Mouse (Mus musculus): ENCODE data around the gene Olfr702.

Gene Olfr702

GRCm38 (mm10) chr7:106833793-106834192 is at the start of gene Olfr702:
Gene Olfr702, minus strand, starts transcription at chr7:106833893.
- no peak for DNase-seq (ENCODE audit: low spot score in 2 of 2)

- no peak for DNase-seq (ENCODE audit: low spot score in 2 of 2)
These were observed 43.1 kb upstream of the Olfr702 start, which contains the start of gene Olfr705 for GRCm38 (mm10) chr7:106876791-106877190. Gene Olfr705, minus strand, starts transcription at chr7:106876891.

DNA sequence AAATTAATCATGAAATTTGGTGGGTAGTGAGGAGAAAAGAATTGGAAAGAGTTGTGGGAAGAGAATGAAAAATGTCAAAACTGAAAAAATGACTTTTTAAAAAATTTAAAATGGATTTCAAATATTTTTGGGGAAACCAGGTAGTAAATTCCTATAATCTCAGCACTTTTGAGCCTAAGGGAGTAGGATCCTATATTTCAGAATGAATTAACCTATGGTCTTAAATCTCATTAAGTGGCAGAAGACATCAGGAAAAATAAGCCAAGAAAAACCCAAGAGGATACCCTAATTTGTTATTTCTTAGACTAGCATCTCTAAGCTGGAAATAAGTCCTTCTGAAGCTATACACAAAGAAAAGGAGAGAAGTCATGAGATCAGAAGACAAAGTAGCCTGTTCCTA is 29.2 kb upstream of the Olfr702 start, which contains the start of gene Olfr704:
Gene Olfr704, plus strand, starts transcription at position 301 of the 400 bp plus-strand sequence.
- no peak for DNase-seq (ENCODE audit: low spot score in 2 of 2)

DNA sequence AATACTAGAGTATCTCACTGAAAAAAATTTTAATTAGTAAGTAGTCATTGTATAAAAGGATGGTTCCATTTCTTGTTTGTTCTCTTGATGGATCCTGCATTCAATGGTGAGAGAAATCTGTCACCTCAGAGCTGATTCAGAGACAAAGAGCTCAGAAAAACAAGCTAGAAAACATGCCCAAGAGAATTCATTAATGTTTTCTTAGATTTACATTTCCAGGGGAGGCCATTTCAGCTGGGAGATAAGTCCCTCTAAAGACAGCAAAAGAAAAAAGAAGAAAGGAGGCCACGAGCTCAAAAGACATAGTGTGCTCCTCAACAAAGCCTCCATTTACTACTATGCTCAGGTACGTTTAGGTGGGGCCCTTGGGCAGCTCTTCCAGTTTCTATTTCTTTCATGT is 9.4 kb upstream of the Olfr702 start, which contains the start of gene Olfr703:
Gene Olfr703, plus strand, starts transcription at position 301 of the 400 bp plus-strand sequence.
- no peak for DNase-seq (ENCODE audit: low spot score in 2 of 2)

GRCm38 (mm10) chr7:106818414-106818813 is 15.3 kb downstream of the Olfr702 start:
- DNase-seq (ENCODE audit: low spot score in 2 of 2): no peak

GRCm38 (mm10) chr7:106815775-106816174 is 17.9 kb downstream of the Olfr702 start:
- DNase-seq (ENCODE audit: low spot score in 2 of 2): no peak

DNA sequence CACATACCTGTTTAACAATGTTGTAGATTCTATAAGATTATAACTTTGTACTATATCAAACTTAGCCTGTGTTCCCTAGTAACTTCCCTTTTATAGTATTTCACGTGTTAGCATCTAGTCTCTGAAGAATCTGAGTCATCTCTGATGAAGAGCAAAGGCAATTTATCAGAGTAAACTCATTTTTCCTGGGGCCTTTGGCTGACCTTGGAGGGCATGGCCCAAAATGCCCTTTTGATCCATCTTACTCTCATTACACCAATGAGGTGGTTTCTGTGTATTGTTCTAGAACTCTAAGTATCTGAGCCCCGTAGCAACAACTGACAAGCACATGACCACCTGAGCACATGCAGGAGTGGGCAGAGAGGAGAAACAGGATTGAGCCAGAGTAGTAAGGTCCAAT is 19.9 kb downstream of the Olfr702 start, which contains the start of gene Olfr701:
Gene Olfr701, plus strand, starts transcription at position 301 of the 400 bp plus-strand sequence.
- no peak for DNase-seq (ENCODE audit: low spot score in 2 of 2)

- no peak for DNase-seq (ENCODE audit: low spot score in 2 of 2)
These were observed 25.0 kb downstream of the Olfr702 start, which contains the start of gene Olfr700 for GRCm38 (mm10) chr7:106808734-106809133. Gene Olfr700, minus strand, starts transcription at chr7:106808834.

DNA sequence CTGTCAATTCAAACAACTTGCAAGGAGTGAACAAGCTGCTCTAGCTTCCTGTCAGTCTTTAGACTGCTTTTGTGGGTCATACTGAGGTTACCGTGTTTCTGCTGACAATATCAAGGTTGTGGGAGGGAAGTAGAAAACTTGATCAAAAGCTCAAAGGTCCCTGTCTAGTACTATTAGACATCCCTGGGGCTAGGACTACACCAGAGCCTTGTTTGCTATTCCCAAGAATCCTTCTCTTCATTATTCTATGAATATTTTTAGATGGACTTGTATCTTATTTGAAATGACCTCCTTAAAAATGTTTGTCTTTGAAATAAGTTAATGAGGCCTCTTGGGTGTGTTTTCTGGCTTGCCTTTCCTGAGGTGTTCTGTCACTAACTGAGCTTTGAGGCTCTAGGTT is 40.6 kb downstream of the Olfr702 start, which contains the start of gene Olfr699:
Gene Olfr699, minus strand, starts transcription at position 101 of the 400 bp plus-strand sequence.
- DNase-seq (ENCODE audit: low spot score in 2 of 2): no peak

GRCm38 (mm10) chr7:106788330-106788729 is 45.4 kb downstream of the Olfr702 start:
- no peak for DNase-seq (ENCODE audit: low spot score in 2 of 2)

All from right cerebral cortex, postnatal 10 days (tissue).